Mouse (Mus musculus) B cell, adult 67 days (primary cell): Measurements from ENCODE around the gene Olfr1043. TPM values are rescaled to one million over a fixed set of nuclear protein-coding genes. Genes with fewer than 3 reads are reported as not detected.

Source experiments
- total RNA-seq, 2 experiments: library from RNA; stranded (reverse); gene quantifications; 4 replicates each; pipeline ENCODE4 v1.2.4; 2023

Gene Olfr1043
- total RNA-seq, result not detected

GRCm38 (mm10) chr2:86167422-86167821 is at the start of gene Olfr1043:
Olfr1043 (minus strand) TSS chr2:86167522.

GRCm38 (mm10) chr2:86202909-86203308 is 35.6 kb upstream of the Olfr1043 start, which contains the start of gene Olfr1045:
Olfr1045 (minus strand) TSS chr2:86203009.

GRCm38 (mm10) chr2:86185583-86185982 is 18.3 kb upstream of the Olfr1043 start, which contains the start of gene Olfr52:
Olfr52 (minus strand) TSS chr2:86185683.

GRCm38 (mm10) chr2:86177720-86178119 is 10.4 kb upstream of the Olfr1043 start, which contains the start of gene Olfr1044:
Olfr1044 (minus strand) TSS chr2:86177820.

GRCm38 (mm10) chr2:86161738-86162137 is 5.6 kb downstream of the Olfr1043 start, which contains the start of gene Olfr1042:
Olfr1042 (minus strand) TSS chr2:86161838.

GRCm38 (mm10) chr2:86146632-86147031 is 20.7 kb downstream of the Olfr1043 start, which contains the start of gene Olfr1040:
Olfr1040 (minus strand) TSS chr2:86146732.

GRCm38 (mm10) chr2:86135828-86136227 is 31.5 kb downstream of the Olfr1043 start, which contains the start of gene Olfr1039:
Olfr1039 (minus strand) TSS chr2:86135928.

Other genes with a start within 250 kb of the Olfr1043 start
- not detected for gene Olfr1026, start 246.0 kb downstream of the Olfr1043 start, total RNA-seq
- gene Olfr1028, start 217.1 kb downstream of the Olfr1043 start, total RNA-seq, result not detected
- gene Olfr1029, start 193.6 kb downstream of the Olfr1043 start, total RNA-seq, result not detected
- not detected for gene Olfr1030, start 188.2 kb downstream of the Olfr1043 start, total RNA-seq
- not detected for gene Olfr1031, start 177.2 kb downstream of the Olfr1043 start, total RNA-seq
- not detected for gene Olfr1032, start 162.0 kb downstream of the Olfr1043 start, total RNA-seq
- not detected for gene Olfr1033, start 146.9 kb downstream of the Olfr1043 start, total RNA-seq
- gene Olfr1034, start 121.7 kb downstream of the Olfr1043 start, total RNA-seq, result not detected
- not detected for gene Olfr1036, start 93.5 kb downstream of the Olfr1043 start, total RNA-seq
- gene Olfr1037, start 80.1 kb downstream of the Olfr1043 start, total RNA-seq, result not detected
- gene Olfr1039, start 31.6 kb downstream of the Olfr1043 start, total RNA-seq, result not detected
- not detected for gene Olfr1040, start 20.8 kb downstream of the Olfr1043 start, total RNA-seq
- not detected for gene Olfr1042, start 5.7 kb downstream of the Olfr1043 start, total RNA-seq
- not detected for gene Olfr1044, start 10.3 kb upstream of the Olfr1043 start, total RNA-seq
- gene Olfr52, start 18.2 kb upstream of the Olfr1043 start, total RNA-seq, result not detected
- not detected for gene Olfr1045, start 35.5 kb upstream of the Olfr1043 start, total RNA-seq
- gene Olfr1046, start 51.8 kb upstream of the Olfr1043 start, total RNA-seq, result not detected
- gene Olfr1047, start 63.9 kb upstream of the Olfr1043 start, total RNA-seq, result not detected
- not detected for gene Olfr1048, start 72.8 kb upstream of the Olfr1043 start, total RNA-seq
- not detected for gene Olfr1049, start 90.8 kb upstream of the Olfr1043 start, total RNA-seq
- gene Olfr1051, start 111.6 kb upstream of the Olfr1043 start, total RNA-seq, result not detected
- gene Olfr1052, start 124.9 kb upstream of the Olfr1043 start, total RNA-seq, result not detected
- gene Olfr1053, start 147.8 kb upstream of the Olfr1043 start, total RNA-seq, result not detected
- gene Olfr1054, start 167.9 kb upstream of the Olfr1043 start, total RNA-seq, result not detected
- not detected for gene Olfr1055, start 182.8 kb upstream of the Olfr1043 start, total RNA-seq
- gene Olfr1056, start 194.9 kb upstream of the Olfr1043 start, total RNA-seq, result not detected
- gene Olfr1057, start 210.9 kb upstream of the Olfr1043 start, total RNA-seq, result not detected
- gene Olfr1058, start 221.0 kb upstream of the Olfr1043 start, total RNA-seq, result not detected
- gene Olfr1061, start 246.5 kb upstream of the Olfr1043 start, total RNA-seq, result not detected